Mouse (Mus musculus) G1E-ER4 (cell line): ENCODE data around the gene Cdkn1b. TPM values are rescaled to one million over a fixed set of nuclear protein-coding genes. Genes with fewer than 3 reads are reported as not detected.

ENCODE experiments used
- GATA1 ChIP-seq: IDR thresholded peaks from one replicate; pipeline ENCODE4 v1.8.0; 2012; ENCODE audit warnings: low read length, inconsistent platforms
- polyA plus RNA-seq: library from polyadenylated mRNA; stranded (reverse); fragments of >175 nt; gene quantifications from 2 replicates; pipeline ENCODE4 v1.2.3, GENCODE M21; 2012

Cdkn1b gene
- polyA plus RNA-seq, 1 experiment, result 43.9 TPM

DNA sequence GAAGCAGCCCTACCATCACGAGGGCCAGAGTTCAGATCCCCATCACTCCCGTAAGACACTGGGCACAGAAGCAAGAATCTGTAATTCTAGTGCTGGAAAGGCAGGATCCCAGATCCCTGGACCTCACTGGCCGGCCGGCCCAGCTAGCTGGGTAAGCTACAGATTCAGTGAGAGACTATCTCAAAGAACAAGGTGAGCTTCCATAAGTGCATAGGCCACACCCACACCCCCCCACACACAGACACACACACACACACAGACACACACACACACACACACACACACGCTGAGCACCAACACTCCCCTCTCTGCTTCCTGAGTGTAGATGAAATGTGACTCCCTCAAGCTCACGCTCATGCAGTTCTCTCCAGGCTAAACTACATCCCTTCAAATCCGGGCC lies 29.8 kb upstream of the Cdkn1b start:
- no peak for TF ChIP-seq GATA1

DNA sequence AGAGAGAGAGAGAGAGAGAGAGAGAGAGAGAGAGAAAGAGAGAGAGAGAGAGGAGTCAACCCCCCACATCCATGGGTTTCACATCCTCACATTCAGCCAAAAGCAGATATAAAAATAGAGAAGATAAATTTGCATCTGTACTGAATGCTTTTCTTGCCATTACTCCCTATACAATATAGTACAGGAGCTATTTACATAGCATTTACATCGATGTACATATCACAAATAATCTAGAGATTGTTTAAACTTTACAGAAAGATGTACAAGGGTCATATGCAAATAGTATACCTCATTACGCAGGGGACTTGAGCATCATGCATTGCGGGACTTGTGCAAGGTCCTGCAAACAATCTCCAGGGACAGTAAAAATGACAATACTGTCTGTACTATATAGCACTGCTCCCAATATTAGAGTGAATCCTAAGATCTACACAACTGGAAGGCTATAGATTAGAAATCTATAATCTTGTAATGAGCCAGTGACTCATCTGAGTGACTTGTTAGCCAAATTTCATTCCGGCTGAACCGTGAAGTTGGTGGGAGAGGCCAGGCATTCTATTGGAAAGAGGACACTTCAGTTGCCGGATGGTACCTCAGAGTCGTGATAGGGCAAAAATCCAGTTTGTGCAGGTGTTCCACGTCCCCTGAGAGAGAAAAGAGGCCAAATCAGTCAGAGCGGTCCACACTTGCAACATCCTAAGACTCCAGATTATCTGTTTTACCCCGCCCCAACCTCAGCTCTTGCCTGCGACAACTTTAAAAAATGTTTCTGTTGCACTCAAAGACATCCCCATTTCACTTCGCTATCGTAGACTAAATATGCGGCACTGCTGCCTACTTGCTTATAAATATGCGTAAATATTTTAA lies 23.4 kb upstream of the Cdkn1b start:
- no peak for TF ChIP-seq GATA1

DNA sequence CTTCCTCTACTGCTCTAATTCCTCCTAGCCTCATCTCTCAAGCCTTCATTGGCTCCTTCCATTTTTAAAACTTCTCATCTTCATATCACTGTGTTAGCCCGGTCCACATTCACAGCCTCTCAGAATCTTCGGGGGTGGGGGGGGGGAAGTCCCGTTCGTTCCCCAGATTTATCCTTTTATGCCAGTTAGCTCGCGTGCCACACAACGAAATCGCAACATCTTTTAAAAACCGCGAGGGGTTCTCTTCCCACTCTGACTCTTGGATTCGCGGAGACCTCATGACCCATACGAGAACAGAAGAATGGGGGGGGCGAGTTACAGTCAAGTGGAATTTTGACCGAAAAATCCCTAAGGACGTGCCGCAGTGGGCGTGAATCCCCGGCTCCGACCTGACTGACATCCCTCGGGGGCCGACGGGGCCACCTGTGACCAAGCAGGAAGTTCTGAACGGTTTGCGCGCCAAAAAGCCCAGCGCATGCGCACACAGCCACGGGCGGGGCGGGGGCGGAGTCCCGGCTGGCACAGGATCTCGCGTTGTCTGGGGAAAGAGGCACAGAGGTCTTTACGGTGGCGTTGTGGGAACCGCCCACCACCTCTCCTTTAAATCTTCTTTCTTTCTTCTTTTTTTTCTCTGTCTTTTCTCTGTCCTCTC lies 22.6 kb upstream of the Cdkn1b start:
- no peak for TF ChIP-seq GATA1

DNA sequence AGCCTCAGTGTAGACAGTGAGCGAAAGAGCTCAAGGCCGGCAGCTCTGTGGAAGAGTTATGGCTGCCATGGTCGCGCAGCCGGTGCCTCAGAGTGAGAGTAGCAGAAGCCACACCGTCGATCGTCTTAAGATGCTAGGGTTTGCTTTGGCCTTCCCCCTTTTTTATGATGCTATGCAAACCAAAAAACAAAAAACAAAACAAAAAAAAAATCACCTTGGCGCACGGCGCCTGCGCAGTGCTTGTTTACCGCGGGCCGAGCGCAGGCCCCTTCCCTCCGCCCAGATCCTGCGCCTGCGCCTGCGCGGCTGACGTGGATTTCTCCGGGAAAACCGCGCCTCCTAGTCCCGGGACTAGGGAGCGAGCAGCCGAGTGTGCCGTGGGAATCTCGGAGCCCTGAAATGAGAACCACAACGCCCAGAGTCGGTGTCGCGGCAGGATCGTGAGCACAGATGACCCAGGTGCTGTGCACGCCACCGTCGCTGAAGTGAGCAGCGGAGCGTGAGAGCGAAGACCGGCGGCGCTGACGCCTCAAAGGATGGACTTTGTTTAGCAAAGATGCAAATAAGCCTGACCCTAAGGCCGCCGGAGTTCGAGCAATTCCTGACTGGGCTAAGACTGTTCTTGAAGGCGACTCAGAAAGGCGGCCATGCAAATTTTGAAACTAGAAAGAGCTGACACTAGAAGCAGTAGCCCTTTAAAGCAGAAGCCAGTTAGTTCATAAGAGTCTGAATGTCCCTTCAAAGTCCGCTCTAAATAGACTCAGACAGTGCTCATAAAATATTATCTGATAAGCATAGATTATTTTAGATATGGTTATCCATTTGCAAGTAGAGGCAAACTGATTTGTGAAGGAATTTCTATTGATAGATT lies 21.9 kb upstream of the Cdkn1b start, which contains the start of gene Gpr19:
Gene Gpr19 (minus strand): TSS at position 484 of the 871 bp plus-strand sequence.
- no peak for TF ChIP-seq GATA1

DNA sequence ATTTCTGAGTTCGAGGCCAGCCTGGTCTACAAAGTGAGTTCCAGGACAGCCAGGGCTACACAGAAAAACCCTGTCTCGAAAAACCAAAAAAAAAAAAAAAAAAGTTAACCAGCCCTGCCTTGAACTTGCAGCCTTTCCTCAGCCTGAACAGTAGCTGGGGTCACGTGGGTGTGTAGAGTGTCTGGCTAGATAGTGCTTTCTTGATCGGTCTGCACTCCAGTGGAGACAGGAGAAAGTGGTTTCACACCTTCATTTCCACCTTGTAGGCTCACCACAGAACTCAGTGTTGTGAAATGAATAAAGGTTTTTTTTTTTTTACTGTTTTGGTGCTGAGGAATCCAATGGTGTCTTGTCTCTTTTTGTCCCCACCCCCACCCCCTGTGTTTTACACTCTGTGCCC lies 16.8 kb upstream of the Cdkn1b start:
- no peak for TF ChIP-seq GATA1

DNA sequence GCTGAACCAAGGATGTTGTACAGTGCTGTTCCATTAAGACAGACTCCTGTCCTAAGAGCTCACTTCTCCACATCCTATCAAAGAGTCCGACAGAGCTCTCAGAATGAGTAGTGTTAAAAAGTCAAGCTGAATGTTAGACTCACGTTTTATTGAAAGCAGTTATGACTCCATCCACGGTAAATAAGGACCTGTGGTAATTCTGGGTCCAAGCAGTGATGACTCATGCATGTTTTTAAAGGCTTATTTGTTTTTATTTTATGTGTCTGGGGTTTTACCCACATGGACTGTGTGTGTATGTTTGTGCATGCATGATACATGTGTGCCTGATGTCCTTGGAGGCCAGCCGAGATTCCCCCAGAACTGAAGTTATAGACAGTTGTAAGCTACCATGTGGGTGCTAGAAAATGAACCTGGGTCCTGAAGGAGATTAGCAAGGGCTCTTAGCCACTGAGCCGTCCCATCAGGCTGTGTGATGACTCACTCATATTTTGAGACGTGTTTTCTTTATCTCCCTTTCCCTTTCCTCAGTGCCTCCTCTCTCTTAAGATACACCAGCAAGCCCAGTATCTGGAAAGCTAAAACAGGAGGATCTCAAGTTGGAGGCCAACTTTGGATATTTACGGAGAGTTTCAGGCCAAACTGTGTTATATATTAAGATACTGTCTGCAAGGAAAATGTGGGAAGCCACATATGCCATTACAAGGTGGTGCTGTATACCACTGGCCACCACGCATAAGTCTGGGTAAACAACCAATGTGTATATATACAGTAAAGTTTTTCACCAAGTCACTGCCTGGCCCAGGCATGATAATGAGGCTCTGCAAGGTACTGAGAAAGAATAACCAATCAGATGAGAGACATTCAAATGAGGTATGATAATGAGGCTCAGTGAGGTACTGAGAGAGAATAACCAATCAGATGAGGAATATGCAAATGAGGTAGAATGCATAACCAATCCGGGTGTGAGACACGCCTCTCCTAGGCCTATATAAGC lies 16.0 kb upstream of the Cdkn1b start:
- no peak for TF ChIP-seq GATA1

DNA sequence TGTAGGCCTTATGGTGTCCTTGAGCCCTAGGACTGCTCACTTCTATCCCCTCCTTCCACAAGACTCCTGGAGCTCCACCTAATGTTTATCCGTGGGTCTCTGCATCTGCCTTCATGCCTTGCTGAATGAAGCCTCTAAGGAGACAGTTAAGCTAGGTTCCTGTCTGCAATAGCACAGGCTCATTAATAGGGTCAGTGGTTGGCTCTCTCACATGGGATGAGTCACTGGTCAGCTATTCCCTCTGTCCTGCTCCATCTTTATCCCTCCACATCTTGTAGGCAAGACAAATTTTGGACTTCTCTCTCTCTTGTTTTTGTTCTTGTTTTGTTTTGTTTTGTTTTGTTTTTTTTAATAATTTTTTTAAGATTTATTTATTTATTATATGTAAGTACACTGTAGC lies 14.4 kb upstream of the Cdkn1b start:
- TF ChIP-seq GATA1, result no peak

DNA sequence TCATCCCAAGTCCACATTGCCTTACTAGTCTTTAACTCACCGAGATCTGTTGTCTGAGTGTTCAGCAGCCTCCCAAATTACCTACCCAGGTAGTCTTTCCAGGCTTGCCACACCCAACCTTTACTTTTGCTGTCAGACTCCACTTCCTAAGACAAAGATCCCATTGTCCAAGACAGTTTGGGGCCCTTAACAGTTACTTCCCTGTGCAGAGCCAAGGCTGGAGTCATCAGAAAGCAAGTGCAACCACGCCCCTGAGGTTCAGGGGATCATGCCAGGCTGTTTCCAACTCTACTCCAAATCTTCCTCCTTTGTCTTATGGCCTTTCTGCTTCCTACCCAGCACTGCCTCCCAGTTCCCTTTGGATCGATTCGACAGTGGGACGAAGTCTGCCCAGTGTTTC lies 5.7 kb upstream of the Cdkn1b start:
- no peak for TF ChIP-seq GATA1

DNA sequence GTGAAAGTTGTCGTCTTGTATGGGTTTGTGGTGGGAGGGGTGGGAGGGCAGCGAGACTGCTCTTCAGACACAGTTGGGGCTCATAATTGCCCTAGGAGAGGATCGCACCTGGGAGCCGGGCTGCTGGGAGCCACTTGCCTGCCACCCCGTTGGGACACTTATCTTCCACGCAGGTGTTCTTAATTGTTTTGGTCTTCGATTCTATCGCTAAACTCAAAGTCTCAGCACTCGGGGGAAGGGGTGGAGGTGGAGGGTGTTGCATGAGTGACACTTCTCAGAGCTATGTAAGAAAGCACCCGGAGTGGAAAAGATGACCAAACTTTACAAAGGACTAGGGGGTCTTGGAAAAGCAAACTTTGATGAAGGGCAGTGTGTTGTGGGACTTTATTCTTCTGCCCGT lies 3.6 kb upstream of the Cdkn1b start:
- no peak for TF ChIP-seq GATA1

DNA sequence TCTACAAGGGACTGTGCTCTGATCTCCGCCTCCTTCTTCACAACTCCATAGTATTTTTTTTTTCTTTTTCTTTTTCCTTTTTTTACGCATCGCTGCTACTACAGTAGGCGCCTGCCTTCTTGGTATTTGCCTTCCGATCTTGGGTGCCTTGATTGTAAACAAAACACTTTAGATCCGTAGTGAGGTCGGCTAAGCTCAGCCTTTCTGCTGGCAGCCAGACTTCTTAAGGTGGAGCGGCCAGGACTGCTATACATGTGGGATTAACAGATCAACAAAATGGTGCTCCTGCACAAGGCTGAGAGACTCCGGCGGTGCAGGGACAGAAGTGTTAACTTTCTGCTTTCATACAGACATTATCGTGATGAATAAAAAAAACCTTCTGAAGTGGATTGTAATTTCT lies 3.1 kb upstream of the Cdkn1b start:
- no peak for TF ChIP-seq GATA1

DNA sequence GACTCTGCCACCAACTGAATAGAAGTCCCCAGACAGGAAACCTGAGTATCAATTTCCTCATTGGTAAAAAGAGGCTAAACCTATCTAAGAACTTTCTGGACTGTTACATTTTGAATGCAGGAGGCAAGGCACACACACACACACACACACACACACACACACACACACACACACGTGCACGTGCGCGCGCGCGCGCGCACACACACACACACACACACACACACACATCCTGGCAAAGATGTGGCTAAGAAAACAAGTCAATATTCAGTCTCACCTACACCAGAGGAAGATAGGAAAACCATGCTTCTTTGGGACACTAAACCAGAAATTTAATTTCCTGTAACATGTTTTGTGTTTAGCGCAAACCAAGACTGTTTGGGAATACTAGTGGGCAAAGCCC lies 1.4 kb upstream of the Cdkn1b start:
- TF ChIP-seq GATA1, result no peak

DNA sequence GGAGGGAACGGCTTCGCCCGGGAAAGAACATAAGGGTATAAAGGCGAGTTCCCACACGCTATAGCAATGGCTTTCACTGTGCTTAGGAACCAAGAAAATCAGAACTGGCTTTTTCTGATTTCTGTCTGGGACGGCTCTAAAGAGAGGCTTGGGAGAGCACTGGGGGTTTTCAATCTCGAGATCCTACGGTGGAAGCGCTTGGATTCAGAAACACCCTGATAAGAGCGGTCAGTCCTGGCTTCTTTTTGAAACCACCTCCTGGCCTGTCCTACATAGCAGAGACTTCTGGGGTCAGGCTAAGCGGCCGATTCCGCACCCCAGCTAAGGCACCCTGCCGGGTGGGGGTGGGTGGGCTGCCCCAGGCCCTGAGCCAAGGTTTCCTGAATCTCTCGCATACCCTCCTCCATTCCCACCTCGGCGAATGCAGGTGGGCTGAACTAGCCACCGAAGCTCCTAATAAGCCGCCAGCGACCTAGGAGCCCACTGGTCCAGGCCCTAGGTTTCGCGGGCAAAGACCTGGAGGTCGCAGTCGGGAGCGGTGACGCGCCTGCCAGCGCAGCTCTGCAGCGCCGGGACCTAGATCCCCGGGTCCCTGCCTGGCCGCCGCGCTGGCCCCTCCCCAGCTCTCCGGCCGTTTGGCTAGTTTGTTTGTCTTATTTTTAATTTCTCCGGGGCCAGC lies 551 bp upstream of the Cdkn1b start:
- TF ChIP-seq GATA1, result no peak

DNA sequence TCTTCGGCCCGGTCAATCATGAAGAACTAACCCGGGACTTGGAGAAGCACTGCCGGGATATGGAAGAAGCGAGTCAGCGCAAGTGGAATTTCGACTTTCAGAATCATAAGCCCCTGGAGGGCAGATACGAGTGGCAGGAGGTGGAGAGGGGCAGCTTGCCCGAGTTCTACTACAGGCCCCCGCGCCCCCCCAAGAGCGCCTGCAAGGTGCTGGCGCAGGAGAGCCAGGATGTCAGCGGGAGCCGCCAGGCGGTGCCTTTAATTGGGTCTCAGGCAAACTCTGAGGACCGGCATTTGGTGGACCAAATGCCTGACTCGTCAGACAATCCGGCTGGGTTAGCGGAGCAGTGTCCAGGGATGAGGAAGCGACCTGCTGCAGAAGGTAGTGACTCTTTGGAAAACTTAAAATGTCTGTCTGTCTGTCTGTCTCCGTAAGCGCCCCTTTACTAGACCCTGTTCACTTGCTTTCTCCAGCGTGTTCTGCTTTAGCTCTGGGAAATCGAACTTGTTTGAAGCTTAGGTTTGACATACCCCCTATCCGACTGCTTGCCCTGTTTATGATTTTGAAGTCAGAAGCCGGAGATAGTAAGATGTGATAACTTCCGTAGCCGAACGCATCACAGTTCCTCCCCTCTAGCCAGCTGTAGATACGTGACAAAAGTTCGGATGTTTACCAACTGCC lies 953 bp downstream of the Cdkn1b start:
- no peak for TF ChIP-seq GATA1
